Mouse (Mus musculus) granulocyte monocyte progenitor cell, adult 5-6 weeks (primary cell): ENCODE results near the gene Gm28048. TPM values are rescaled to one million over a fixed set of nuclear protein-coding genes. Genes with fewer than 3 reads are reported as not detected.

Experiments
- ATAC-seq: replicated peaks from 2 replicates; pipeline ENCODE4 v1.8.0; 2016; ENCODE audit warnings: mild to moderate bottlenecking, moderate TSS enrichment, inconsistent platforms; ENCODE audit not compliant: poor library complexity, severe bottlenecking
- total RNA-seq, 2 experiments: library from RNA; stranded (forward) in 1 of 2; stranded (reverse) in 1 of 2; fragments of 200-712, 200-1000 nt in 1 of 2; fragments of >200 nt in 1 of 2; fragmentation: Nextera tagmentation in 1 of 2; gene quantifications; 2 replicates each; pipeline ENCODE4 v1.2.3; 2014 to 2017

Gene Gm28048
- total RNA-seq (2014; fragmentation: Nextera tagmentation) = 70.6 and 93.5 TPM in 2 replicates
- 48.6 and 74.5 TPM in 2 replicates for total RNA-seq (2017)

DNA sequence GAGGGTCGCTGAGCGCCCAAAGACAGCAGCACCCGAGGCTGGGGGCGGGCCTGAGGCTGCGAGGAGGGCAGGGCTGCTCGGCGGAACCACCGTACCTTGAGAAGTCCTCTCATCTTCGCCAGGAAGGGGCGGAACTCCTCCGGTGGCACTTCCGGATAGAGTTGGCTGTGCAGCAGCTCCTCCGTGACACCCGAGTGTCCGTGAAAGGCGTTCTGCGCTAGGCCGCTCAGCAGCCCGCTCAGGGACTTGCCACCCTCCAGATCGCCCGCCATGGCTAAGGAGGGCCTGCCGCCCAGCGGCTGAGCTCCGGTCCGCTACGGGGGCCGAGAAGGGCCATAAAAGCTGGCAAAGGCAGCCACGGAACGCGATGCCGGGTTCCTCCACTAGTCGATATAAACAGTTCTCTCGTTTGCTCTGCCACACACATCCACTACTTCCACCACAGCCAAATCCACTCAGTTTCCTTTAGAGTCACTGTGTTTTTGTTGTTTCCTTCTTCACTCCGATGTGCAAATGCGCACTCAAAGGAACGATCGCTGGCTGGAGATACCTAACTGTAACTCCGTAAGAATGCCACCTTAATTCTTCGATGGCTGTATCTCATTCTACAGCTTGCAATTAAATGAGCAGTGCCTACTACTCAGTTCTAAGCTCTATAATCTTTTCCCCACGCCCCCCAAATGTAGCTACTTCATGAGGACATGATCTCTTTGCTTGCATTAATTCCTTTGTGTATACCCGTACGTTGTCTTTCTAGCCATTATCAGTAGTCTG lies at the start of gene Gm28048, which contains the start of gene Commd1:
Gene Gm28048 (minus strand): TSS at position 107 of the 774 bp plus-strand sequence.
Gene Commd1 (minus strand): TSS at position 399 of the 774 bp plus-strand sequence.
- ATAC-seq = peak; percentile 92

DNA sequence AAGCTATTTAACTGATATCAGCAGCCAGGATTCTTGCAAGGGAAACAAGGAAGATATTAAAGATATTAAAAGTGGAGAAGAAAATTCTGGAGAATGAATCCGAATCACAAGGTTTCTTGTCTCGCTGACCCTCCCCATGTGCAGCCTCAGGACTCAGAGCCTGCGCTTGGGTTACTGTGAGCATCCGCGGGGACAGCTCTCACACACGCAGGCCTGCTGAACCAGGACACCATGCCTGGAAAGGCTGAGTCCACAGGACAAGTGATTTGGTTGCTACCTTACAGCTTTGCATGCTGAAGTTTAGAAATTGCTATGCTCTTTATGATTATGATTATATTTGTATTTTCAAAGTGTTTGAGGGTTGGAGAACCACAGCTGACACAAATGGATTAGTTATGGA lies 47.5 kb upstream of the Gm28048 start:
- ATAC-seq = no peak

- ATAC-seq = no peak
Measured at GRCm38 (mm10) chr11:23028957-23029356, 47.1 kb upstream of the Gm28048 start.

DNA sequence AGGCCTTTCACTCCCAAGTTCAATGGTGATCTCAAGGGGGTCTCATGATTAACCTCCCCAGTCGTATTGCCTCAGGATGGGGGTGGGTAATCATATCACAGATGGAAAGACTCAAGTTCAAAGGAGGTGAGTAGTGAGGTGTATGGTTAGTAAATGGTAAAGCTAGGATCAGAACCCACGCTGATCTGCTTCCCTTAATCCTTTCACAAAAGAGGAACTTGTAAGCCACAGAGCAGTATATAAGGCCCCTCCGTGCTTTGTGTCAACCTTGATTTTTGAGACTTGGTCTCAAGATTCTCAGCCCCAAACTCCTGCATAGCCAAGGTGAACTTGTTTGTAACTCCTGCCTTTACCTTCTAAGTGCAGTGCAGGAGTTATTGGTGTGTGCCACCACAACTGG lies 42.3 kb upstream of the Gm28048 start:
- ATAC-seq = peak; percentile 75

DNA sequence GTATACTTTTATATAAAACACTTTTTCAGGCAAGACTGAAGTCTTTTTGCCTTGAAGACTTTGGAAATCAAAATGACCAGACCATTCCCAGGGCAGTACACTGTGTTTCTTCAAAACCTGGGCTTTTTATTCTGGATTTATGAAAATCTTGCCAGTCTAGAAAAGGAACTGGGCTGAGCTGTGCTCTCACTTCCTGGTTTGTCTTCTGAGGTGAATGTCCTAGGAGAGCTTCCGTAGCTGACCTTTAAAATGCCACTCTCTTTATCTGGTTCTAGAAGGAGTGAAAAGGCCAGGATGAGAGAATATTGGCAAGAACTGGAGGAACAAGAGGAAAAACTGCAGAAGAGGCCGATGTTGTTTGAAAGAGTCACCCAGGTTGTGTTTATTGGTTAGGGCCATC lies 41.3 kb upstream of the Gm28048 start:
- ATAC-seq = peak; percentile 48; the same call in 1 of the 2 replicates

DNA sequence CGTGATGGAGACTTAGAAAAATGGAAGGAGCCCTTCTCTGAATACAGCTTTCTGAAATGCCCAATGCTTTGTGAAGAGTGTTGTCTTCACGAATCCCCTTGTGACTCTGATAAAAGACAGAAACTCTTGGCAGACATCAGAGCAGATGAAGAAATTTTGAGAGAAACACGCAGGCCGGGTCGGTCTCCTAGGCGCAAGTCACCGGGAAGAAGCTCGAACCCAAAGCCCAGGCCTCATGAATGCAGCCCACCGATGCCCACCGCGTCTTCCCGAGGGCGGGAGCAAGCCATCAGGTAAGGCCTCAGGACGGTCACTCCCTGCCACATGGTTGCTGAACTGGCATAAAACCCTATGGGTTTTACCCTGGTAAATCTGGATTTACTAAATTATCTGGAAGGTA lies 39.0 kb upstream of the Gm28048 start:
- ATAC-seq = no peak

GRCm38 (mm10) chr11:23020116-23020770 lies 38.4 kb upstream of the Gm28048 start:
- ATAC-seq = no peak

DNA sequence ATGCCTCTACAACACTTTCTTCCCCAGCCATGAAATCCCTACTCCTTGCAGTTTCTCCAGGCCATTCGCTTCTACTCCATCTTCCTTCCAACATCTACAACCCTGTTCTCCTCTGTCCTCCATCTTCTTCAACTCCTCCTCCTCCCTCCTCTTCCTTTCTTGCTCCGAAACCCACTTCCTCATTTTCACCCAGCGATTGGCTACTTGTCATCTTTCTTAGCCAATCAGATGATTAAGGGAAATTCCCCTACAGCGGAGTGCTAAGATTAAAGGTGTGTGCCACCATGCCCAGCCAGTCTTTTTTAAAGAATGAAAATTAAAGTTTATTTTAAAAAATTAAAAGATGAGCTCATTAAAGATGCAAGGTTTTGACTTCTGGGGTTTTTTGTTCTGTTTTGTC lies 36.1 kb upstream of the Gm28048 start:
- peak; percentile 37; the same call in 1 of the 2 replicates for ATAC-seq

GRCm38 (mm10) chr11:23014996-23015395 lies 33.1 kb upstream of the Gm28048 start:
- no peak for ATAC-seq

DNA sequence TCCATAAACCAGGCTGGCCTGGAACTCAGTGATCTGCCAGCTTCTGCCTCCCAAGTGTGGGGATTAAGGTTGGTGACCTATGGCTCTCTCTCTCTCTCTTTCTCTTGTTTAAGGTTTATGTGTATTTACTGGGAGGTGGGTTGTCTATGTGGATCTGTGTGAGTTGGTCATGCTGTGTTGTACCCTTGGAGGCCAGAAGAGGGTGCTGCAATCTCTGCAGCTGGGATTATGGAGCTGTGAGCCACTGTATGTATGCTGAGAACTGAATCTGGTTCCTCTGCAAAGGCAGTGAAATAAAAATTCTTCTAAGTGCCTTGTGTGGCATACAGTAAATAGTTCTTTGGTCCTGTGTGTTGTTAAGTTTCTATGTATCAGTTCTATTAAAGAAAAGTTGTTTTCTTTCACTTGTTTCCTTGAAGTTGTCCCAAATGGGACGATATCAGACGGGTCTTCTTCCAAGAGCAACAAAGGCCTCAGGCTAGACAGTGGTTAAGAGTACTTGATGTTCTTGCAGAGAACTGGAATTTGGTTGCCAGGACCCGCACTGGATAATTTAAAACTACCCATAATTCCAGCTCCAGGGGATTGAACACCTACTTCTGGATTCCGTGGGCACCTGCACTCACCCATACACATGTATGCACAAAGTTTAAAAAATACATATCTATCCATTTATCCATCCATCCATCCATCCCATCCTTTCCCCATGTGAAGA lies 31.8 kb upstream of the Gm28048 start:
- peak; percentile 89 for ATAC-seq

DNA sequence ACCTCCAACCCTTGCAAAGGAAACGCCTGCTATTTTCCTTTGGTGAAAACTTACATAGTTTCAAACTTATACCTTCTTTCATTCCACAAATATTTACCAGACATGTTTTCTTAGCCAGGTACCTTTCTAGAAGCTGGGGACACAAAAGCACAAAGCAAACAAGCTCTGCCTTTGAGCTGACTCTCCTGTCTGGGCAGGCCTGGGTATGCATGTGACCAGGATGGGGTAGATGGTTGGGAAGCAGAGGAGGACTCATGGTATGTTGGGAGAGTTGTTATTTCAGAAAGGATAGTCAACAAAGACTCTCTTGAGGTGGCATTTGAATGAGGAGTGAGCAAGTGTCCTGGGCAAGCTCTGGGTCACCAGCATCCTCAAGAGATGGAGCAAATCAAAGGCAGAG lies 31.2 kb upstream of the Gm28048 start:
- ATAC-seq = no peak

GRCm38 (mm10) chr11:23008824-23009200 lies 26.9 kb upstream of the Gm28048 start:
- ATAC-seq = no peak

DNA sequence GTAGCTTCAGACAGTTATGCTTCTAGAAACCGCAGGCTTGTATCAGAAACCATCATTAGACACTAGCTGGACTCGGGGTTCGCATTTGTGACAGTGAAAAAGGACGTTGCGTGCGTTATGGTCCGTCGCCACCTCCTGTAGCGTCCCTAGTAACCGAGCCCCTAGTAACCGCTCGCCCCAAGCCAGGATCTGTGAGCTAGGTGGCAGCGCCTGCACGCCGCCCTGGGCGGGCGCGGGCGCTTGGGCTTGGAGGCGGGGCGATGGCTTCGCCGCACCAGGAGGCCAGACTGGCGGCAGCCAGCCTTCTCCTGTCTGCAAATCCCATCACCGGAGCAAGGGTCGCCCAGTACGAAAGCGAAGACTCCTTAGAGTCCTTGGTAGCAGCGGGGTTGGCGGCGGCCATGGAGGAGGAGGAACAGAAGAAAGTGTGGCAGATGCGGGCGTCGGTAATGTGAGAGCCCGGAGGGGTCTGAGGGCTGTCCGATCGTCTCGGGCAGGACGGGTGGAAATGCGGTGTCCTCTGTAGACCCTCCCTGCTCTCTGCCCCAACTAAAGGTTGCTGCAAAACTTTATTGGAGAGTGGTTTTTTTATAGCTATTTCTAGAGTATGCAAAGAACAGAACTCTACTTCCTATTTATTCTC lies 26.4 kb upstream of the Gm28048 start:
- peak; percentile 80 for ATAC-seq

GRCm38 (mm10) chr11:23007481-23008180 lies 25.7 kb upstream of the Gm28048 start, which contains the start of gene Fam161a:
Fam161a (plus strand) TSS chr11:23007531.
- peak; percentile 90 for ATAC-seq

DNA sequence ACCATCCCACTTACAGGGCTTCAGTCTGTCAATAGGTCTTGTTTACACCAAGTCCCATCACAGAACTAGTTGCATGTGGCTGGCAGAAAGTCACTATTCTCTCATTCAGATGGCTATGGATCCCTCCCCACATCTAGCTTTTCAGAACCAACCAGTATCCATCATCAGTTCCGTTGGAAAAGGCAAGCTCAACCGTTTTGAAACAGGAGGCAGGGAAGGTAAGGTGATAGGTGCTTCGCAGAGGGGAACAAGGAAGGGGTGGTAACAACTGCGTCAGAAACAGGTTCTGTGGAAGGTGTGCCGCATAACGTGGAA lies 25.2 kb upstream of the Gm28048 start:
- peak; percentile 12; the same call in 1 of the 2 replicates for ATAC-seq

- no peak for ATAC-seq
Measured at GRCm38 (mm10) chr11:23005276-23005675, 23.4 kb upstream of the Gm28048 start.

- no peak for ATAC-seq
Measured at GRCm38 (mm10) chr11:22998308-22998707, 16.4 kb upstream of the Gm28048 start.

GRCm38 (mm10) chr11:22995461-22995860 lies 13.6 kb upstream of the Gm28048 start:
- no peak for ATAC-seq

GRCm38 (mm10) chr11:22994271-22994670 lies 12.4 kb upstream of the Gm28048 start:
- no peak for ATAC-seq
